Mouse (Mus musculus) embryonic facial prominence, embryonic 13.5 days (tissue): Measurements from ENCODE around the gene Medag. TPM values are rescaled to one million over a fixed set of nuclear protein-coding genes. Genes with fewer than 3 reads are reported as not detected.

Source experiments
- ATAC-seq: fragments of 200-750 bp; cut with Nextera tagmentation; 2 replicates; pipeline ENCODE4 v1.8.0; 2017; ENCODE audit warnings: low read depth; ENCODE audit not compliant: insufficient number of reproducible peaks, insufficient read depth, low FRiP score, low TSS enrichment
- H3K27ac ChIP-seq: fragments of 300-500 bp; sonication (generic); 2 replicates; pipeline ENCODE4 v1.5.1; 2015; ENCODE audit warnings: moderate library complexity, mild to moderate bottlenecking, inconsistent platforms
- H3K27me3 ChIP-seq: fragments of 300-500 bp; sonication (generic); 2 replicates; pipeline ENCODE4 v1.6.1; 2015; ENCODE audit warnings: mild to moderate bottlenecking, inconsistent platforms
- H3K36me3 ChIP-seq: fragments of 300-500 bp; sonication (generic); 2 replicates; pipeline ENCODE4 v1.6.1; 2015; ENCODE audit warnings: mild to moderate bottlenecking, inconsistent platforms
- H3K4me1 ChIP-seq: fragments of 300-500 bp; sonication (generic); 2 replicates; pipeline ENCODE4 v1.6.1; 2015; ENCODE audit warnings: inconsistent platforms
- H3K4me2 ChIP-seq: fragments of 300-500 bp; sonication (generic); 2 replicates; pipeline ENCODE4 v1.6.1; 2015; ENCODE audit warnings: moderate library complexity, mild to moderate bottlenecking, inconsistent platforms
- H3K4me3 ChIP-seq: fragments of 300-500 bp; sonication (generic); 2 replicates; pipeline ENCODE4 v1.5.1; 2015; ENCODE audit warnings: mild to moderate bottlenecking, inconsistent platforms
- H3K9ac ChIP-seq: fragments of 300-500 bp; sonication (generic); 2 replicates; pipeline ENCODE4 v1.6.1; 2015; ENCODE audit warnings: mild to moderate bottlenecking, inconsistent platforms
- H3K9me3 ChIP-seq: fragments of 300-500 bp; sonication (generic); 2 replicates; pipeline ENCODE4 v1.6.1; 2016; ENCODE audit warnings: inconsistent platforms
- WGBS: fragments of 180-500 bp; shearing (Covaris S2); methylation state at CpG from one replicate; pipeline ENCODE4 v1.1.7; 2015; ENCODE audit warnings: mixed read lengths; 5-methylcytosine and 5-hydroxymethylcytosine counted together
- polyA plus RNA-seq: library from polyadenylated mRNA; unstranded; fragments of >200 nt; fragmentation: Nextera tagmentation; extraction: Ambion mirVana; gene quantifications from 2 replicates; pipeline ENCODE4 v1.2.1, GENCODE M21; 2015

Gene Medag
- polyA plus RNA-seq, 1 experiment from 2014 or later, result 0.93 TPM

DNA sequence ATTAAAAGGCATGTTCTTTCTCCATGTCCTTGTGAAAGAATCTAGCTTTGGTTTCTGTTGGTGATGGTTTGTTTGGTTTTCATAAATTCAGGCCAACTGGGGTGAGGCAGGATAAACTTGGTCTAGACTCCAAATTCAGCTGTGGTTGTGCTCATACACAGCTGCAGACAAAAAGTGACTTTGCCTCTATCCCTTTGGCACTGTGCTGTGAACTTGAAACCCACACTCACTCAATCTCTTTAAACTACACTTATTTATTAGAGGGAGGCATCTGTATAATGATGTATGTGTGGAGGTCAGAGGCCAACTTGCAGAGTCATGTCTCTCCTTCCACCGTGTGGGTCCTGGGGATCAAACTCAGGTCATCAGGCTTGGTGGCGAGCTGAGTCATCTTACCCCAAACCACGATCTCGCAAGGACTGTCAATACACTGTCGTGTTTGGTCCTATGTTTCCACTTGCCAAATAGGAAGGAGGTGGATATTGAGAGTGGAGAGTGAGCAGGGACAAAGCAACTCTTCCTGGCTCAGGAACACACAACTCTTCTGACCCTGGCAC lies 25.2 kb upstream of the Medag start:
- Histone ChIP-seq H3K36me3 (no peaks in the 10 kb centered on the region), H3K9ac (no peak overlapping the region), H3K4me2 (no peak overlapping the region), H3K9me3 (no peaks in the 10 kb centered on the region), H3K4me3 (no peak overlapping the region), H3K4me1 (peaks cover 37% of the 10 kb centered on the region), H3K27me3 (peaks cover 9% of the 10 kb centered on the region; the same call in 1 of the 2 replicates), H3K27ac (no peak overlapping the region)
- no peak for ATAC-seq
- 86% methylated on average over 5 of the region's 5 CpGs for WGBS

DNA sequence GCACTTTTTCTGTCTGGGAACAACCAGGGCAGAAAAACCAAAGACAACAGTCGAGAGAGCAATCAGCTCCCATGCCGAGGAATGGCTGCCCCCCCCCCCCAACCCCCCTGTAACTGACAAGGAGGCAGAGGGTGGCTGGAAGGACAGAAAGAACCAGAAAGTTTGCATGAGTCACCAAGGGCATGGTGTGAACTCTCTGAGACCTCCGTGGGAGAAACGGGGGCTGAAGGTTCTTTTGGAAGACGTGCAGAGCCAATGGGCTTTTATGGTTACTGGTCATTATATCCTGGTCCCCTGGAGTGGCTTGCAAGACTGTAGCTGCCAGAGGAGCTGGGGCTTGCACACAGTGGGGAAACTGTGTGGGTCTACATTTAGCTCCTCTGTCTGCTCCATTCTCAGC lies 22.6 kb upstream of the Medag start:
- Histone ChIP-seq H3K9ac (no peak overlapping the region), H3K4me2 (no peak overlapping the region), H3K27ac (no peak overlapping the region), H3K4me3 (no peak overlapping the region), H3K4me1 (peaks cover 35% of the 10 kb centered on the region), H3K9me3 (no peaks in the 10 kb centered on the region), H3K36me3 (no peaks in the 10 kb centered on the region), H3K27me3 (peaks cover 9% of the 10 kb centered on the region; the same call in 1 of the 2 replicates)
- 81% methylated on average over 5 of the region's 5 CpGs for WGBS
- no peak for ATAC-seq

DNA sequence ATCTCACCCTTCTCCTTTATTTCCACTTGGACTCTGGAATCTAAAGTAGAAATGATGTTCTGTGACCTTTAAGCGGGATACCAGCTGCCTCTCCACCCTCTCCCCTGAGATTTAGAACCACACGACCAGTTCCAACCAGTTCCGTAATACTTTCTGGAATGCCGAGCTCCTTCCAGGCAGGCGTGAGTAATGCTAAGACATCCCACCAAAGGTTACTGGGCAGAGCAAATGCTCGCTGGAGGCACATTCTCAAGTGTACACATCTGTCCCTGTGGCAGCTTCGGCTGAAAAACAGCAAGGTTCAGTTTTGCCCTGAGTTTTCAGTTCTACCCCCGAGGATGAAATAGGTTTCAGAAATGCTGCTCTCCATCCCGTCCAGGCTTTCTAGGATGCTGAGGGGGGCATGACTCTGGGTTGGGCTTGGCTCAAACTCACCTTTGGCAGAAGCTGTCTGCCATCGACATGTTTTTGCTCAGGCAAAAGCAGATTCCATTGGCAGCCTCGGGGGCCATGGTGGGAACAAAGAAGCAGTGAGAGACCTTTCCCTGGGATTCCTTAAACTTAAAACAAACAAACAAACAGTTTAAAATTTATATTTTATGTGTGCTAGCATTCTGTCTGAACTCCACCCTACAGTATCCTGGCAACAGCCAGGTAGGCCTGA lies 21.9 kb upstream of the Medag start:
- 36% methylated on average over 11 of the region's 11 CpGs for WGBS
- no peak overlapping the region for H3K4me2 ChIP-seq
- no peak overlapping the region for H3K4me3 ChIP-seq
- no peaks in the 10 kb centered on the region for H3K9me3 ChIP-seq
- no peak overlapping the region for H3K27ac ChIP-seq
- peaks cover 35% of the 10 kb centered on the region for H3K4me1 ChIP-seq
- H3K9ac ChIP-seq, result no peak overlapping the region
- no peak for ATAC-seq
- no peaks in the 10 kb centered on the region for H3K36me3 ChIP-seq
- H3K27me3 ChIP-seq, result peaks cover 11% of the 10 kb centered on the region; the same call in 1 of the 2 replicates

DNA sequence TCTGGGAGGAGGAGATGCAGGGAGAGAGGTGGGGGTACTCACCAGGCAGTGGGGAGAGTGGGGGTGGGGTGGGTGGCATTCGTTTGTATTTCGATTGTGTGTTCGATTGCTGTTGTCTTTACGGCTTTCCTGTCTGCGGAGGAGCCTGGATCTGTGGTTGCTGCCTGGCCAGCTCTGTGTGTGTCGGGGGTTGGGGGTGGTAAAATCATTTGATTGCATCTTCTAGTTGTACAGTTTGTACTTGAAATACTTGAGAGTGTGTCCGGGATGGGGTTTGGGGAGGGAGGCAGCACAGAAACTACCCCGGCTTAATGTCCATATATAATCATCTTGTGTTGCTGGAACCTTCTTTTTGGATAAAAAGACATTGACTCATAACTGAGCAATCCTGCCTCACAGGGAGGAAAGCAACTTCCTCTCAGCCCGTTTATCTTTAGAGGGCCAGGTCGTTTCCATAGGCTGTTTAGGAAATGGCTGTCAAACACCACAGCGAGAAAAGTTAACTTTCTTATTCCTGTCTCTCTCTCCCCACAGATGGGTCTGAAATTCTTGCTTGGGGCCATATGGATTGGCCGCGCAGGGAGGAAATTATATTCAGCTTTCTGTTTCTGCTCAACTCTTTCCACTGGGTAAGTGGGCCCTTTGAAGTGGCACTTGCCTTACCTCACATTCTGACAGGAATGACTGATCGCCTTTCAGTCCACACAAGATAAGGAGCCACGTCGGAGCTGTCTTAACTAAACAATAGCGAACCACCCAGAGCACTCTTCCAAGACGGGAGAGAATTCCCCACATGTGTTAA lies 19.8 kb upstream of the Medag start:
- Histone ChIP-seq H3K9ac (no peak overlapping the region), H3K36me3 (no peaks in the 10 kb centered on the region), H3K9me3 (no peaks in the 10 kb centered on the region), H3K4me1 (peaks cover 35% of the 10 kb centered on the region), H3K27ac (peak overlapping the region; percentile 68), H3K4me3 (no peak overlapping the region), H3K4me2 (peak overlapping the region; percentile 30), H3K27me3 (peaks cover 11% of the 10 kb centered on the region)
- 20% methylated on average over 18 of the region's 18 CpGs for WGBS
- ATAC-seq, result no peak

DNA sequence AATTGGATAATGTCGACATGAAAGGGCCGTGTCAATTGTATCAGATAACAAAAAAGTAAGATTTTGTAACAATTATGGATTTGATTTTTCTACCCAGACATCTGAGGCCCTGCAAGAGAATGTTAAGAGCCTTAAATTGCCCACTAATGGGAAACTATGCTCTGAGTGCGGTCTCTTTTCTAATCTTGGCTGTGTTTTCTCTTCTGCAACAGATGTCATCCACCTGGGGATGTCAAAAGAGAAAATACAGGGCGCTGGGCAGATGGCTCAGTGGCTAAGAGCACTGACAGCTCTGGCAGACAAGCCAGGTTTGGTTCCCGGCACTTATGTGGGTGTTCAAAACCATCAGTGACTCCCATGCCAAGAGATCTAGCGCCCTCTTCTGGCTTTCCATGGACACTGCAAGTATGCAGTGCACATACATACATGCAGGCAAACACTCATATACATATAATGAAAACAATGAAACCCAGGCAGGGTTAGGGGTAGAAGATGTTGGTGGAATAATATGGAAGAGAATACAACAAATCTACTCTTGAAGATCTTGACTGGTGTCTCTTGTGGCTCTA lies 19.0 kb upstream of the Medag start:
- ATAC-seq, result no peak

DNA sequence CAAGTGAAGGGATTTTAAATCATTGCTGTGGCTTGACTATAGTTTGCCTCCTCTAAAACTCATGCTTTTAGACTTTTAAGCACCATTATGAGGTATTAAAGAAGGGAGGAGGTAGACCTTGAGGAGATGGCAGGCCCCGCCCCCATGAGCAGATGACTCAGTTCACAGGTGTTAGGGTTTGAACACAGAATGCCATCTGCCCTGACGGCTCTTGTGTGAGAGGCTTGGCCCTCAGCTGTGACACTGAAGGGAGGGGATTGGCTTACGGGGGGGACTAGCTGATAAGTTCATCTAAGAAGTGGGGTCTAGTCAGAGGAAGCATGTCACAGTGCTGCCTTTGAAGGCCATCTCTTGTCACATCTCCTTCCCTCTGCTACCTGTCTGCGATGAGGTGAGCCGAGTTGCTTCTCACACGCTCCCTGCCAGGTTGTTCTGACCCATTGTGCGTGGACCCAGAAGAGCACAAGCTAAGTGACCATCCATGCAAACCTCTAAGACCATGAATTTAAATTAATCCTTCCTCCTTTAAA lies 10.0 kb upstream of the Medag start:
- peaks cover 5% of the 10 kb centered on the region; the same call in 1 of the 2 replicates for H3K27me3 ChIP-seq
- no peak overlapping the region for H3K4me3 ChIP-seq
- H3K9me3 ChIP-seq, result 0 out of 2 replicates have a peak, but pooled peaks cover 3% of the 10 kb centered on the region
- no peaks in the 10 kb centered on the region for H3K36me3 ChIP-seq
- peaks cover 18% of the 10 kb centered on the region for H3K4me1 ChIP-seq
- H3K9ac ChIP-seq, result no peak overlapping the region
- no peak for ATAC-seq
- H3K4me2 ChIP-seq, result no peak overlapping the region
- no peak overlapping the region for H3K27ac ChIP-seq
- 87% methylated on average over 7 of the region's 7 CpGs for WGBS

More for the DNA sequence above, 19.0 kb upstream of the Medag start:
- Histone ChIP-seq H3K4me2 (peak overlapping the region; percentile 30; the same call in 1 of the 2 replicates), H3K9me3 (no peaks in the 10 kb centered on the region), H3K27ac (peak overlapping the region; percentile 68), H3K27me3 (peaks cover 16% of the 10 kb centered on the region), H3K36me3 (no peaks in the 10 kb centered on the region), H3K4me1 (peaks cover 35% of the 10 kb centered on the region), H3K9ac (no peak overlapping the region), H3K4me3 (no peak overlapping the region)
- 31% methylated on average over 6 of the region's 6 CpGs for WGBS

DNA sequence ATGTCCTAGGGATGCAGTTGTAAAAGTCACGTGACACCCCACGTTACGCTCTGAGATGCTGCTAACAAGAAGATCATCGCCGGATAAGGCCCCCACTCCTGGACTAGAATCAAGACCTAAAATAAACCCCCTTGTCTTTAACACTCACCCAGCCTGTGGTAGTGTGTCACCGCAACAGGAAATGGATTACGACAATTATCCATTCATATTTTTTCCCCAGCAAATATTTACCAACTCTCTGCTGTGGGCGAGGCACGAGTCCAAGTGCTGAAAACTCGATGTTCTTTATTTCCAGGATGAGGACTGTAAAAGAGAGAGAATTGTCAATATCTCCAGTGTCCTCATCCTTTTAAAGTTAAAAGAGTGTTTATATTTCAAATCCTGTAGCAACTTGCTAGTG lies 9.5 kb upstream of the Medag start:
- no peak for ATAC-seq
- WGBS, result 86% methylated on average over 10 of the region's 10 CpGs

DNA sequence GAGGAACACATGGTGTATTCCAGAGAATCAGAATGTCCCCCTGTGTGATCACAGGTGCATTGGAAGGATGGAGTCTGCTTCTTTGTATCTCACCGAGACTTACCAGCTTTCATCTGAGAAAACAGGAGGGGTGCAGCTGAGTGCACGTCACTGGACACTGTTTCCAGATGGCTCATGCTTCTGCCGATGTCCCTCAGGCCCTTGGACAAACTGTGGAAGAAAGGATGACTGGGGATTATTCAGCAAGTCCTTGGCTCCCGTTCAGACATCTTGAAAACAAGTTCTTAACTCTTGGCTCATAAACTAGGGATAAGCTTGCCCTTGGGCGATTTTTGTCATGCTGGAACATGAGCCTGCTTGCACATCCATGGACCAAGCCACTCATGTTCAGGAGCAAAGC lies 8.2 kb upstream of the Medag start:
- no peak overlapping the region for H3K27ac ChIP-seq
- H3K4me2 ChIP-seq, result no peak overlapping the region
- H3K27me3 ChIP-seq, result 0 out of 2 replicates have a peak, but pooled peaks cover 3% of the 10 kb centered on the region
- peaks cover 6% of the 10 kb centered on the region; the same call in 1 of the 2 replicates for H3K9me3 ChIP-seq
- no peaks in the 10 kb centered on the region for H3K36me3 ChIP-seq
- no peak overlapping the region for H3K4me3 ChIP-seq
- ATAC-seq, result no peak
- peaks cover 21% of the 10 kb centered on the region for H3K4me1 ChIP-seq
- 49% methylated on average over 5 of the region's 5 CpGs for WGBS
- no peak overlapping the region for H3K9ac ChIP-seq

More for the DNA sequence above, 9.5 kb upstream of the Medag start:
- Histone ChIP-seq H3K27ac (no peak overlapping the region), H3K4me1 (peaks cover 21% of the 10 kb centered on the region), H3K4me3 (no peak overlapping the region), H3K9ac (no peak overlapping the region), H3K4me2 (no peak overlapping the region), H3K9me3 (0 out of 2 replicates have a peak, but pooled peaks cover 3% of the 10 kb centered on the region), H3K36me3 (no peaks in the 10 kb centered on the region), H3K27me3 (peaks cover 5% of the 10 kb centered on the region; the same call in 1 of the 2 replicates)

DNA sequence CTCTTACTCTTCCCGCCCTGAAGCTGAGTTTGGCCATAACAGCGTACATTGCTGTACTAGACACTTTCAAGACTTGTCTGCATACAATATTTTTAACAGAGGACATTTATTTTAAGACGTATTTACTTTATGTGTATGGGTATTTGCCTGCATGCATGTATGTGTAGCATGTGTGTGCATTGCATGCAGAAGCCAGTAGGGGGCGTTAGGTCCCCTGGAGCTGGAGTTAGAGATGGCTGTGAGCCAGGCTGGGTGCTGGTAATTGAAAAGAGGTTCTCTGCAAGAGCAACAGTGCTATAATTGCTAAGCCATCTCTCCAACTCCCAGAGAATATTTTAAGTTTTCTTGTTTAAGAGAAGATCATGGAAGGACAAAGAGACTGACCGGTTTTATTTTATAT lies 6.8 kb upstream of the Medag start:
- Histone ChIP-seq H3K9me3 (peaks cover 6% of the 10 kb centered on the region; the same call in 1 of the 2 replicates), H3K27ac (no peak overlapping the region), H3K27me3 (0 out of 2 replicates have a peak, but pooled peaks cover 4% of the 10 kb centered on the region), H3K4me2 (no peak overlapping the region), H3K4me1 (peaks cover 21% of the 10 kb centered on the region), H3K4me3 (no peak overlapping the region), H3K9ac (no peak overlapping the region), H3K36me3 (no peaks in the 10 kb centered on the region)
- 83% methylated on average over 5 of the region's 5 CpGs for WGBS
- no peak for ATAC-seq

DNA sequence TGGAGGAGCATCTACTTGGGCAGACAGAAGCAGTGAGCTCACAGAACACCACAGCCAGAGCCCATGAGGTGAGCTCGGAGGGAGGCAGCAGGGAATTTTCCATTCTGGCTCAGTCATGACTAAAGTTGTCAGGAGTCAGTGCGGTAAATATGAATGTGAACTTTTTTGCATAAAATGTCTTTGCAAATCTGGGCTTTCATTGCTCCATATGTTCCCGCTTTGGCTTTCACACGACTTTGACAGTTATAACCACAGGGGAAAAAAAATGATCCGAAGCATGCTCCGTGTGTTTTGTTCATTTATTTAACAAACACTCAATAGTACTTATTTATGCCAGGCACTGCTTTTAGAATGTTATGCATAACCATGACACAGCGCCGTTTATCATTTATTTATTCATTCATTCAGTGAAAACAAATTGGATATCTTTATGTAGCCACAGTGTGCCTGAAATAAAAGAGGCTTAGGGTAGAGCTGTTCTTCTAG lies 4.7 kb upstream of the Medag start:
- H3K27ac ChIP-seq, result peak overlapping the region; percentile 44; the same call in 1 of the 2 replicates
- H3K9ac ChIP-seq, result no peak overlapping the region
- no peak overlapping the region for H3K4me3 ChIP-seq
- peaks cover 6% of the 10 kb centered on the region; the same call in 1 of the 2 replicates for H3K9me3 ChIP-seq
- peaks cover 16% of the 10 kb centered on the region for H3K27me3 ChIP-seq
- H3K36me3 ChIP-seq, result no peaks in the 10 kb centered on the region
- WGBS, result 50% methylated on average over 8 of the region's 8 CpGs
- H3K4me1 ChIP-seq, result peaks cover 30% of the 10 kb centered on the region
- no peak overlapping the region for H3K4me2 ChIP-seq
- ATAC-seq, result no peak

DNA sequence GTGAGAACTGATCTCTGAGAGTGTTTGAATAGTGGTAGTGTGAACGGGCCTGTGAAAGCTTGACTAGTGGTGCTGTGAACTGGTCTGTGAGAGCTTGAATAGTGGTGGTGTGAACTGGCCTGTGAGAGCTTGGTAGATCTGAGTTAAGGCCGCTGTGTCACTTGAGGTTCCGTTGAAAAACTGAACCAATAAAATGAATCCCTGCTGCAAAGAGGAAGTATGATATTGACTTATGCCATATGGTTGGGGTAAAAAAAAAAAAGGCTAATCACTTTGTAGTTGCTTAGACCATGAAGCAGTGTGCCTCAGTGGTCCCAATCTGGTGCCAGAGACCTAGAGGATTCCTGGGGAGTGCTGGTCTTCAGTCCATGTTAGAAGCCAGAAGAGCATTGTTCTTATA lies 2.0 kb upstream of the Medag start:
- ATAC-seq, result no peak
- Histone ChIP-seq H3K4me1 (peaks cover 31% of the 10 kb centered on the region), H3K9me3 (peaks cover 4% of the 10 kb centered on the region; the same call in 1 of the 2 replicates), H3K4me3 (no peak overlapping the region), H3K27ac (no peak overlapping the region), H3K9ac (no peak overlapping the region), H3K27me3 (peaks cover 29% of the 10 kb centered on the region), H3K4me2 (no peak overlapping the region), H3K36me3 (no peaks in the 10 kb centered on the region)
- 88% methylated on average over 3 of the region's 3 CpGs for WGBS
